In the genomic region with DNA sequence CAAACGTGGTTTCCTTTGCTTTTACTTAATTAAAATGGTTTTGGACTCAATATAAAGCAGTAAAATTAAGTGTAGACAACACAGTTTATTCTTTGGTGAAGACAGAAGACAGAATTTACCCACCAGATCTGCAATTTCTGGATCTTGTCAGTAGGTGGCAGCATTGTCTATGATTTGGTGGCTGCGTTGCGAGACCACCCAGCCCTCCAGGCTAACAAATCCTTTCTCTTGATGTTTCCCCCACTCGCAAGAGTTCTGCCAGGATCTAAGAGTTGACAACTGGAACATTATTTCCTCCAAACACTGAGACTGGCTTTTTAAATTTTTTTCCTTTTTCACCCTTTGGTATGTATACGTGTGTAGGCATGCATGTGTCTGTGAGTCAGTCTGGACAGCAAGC, we compare ENCODE assay signal across 9 mouse cellular contexts. TPM values are rescaled to one million over a fixed set of nuclear protein-coding genes. Genes with fewer than 3 reads are reported as not detected.
DNase-seq lines count a peak whose midpoint lies in the region; ATAC-seq and TF ChIP-seq lines count a peak whose summit lies in the region.
"Had no signal": no experiment of that assay in that cellular context is flagged by ENCODE, and none has a peak within 500 bp of the region (broad histone marks: within the 10 kb centered on the region; RNA-seq: fewer than 3 reads in every experiment).

No protein-coding gene starts in this region.

- TF ChIP-seq POLR2A in cerebellum, adult 2 months (IDR thresholded peaks at IDR 0.05; ENCODE audit: borderline replicate concordance, insufficient read depth, low read length) = no peak

- ATAC-seq in erythroblast, adult 5-6 weeks (replicated peaks; ENCODE audit: low FRiP score, poor library complexity, severe bottlenecking) = peak; percentile 71; the same call in 1 of the 2 replicates
- ATAC-seq in intestine, postnatal 0 days = no peak
- ATAC-seq in midbrain, embryonic 14.5 days (ENCODE audit: low FRiP score, low TSS enrichment) = no peak
- ATAC-seq in activated CD4-positive, CD25-positive, alpha-beta regulatory T cell, adult 4 months = no peak
- ATAC-seq: Patski had no signal

- H3K4me2 ChIP-seq in intestine, postnatal 0 days (replicated peaks; ENCODE audit: low read depth) = peak overlapping the region; percentile 35; the same call in 1 of the 2 replicates
- no peak overlapping the region for H3K4me2 ChIP-seq in midbrain, embryonic 14.5 days (ENCODE audit: low read length)

- peak in 1 of 2 experiments; percentile 26 for DNase-seq in cerebellum, adult 2 months
- no peak for DNase-seq in cerebellum, adult 11-12 months
- DNase-seq in spleen, adult 12 weeks (ENCODE audit: low spot score) = peak; percentile 22
- no peak for DNase-seq in spleen, adult 18-20 months
- peak; percentile 91 for DNase-seq in midbrain, embryonic 14.5 days

- no peaks in the 10 kb centered on the region for H3K27me3 ChIP-seq in cerebellum, adult 2 months (ENCODE audit: control insufficient read depth, insufficient read depth, low read length)
- no peaks in the 10 kb centered on the region for H3K27me3 ChIP-seq in intestine, postnatal 0 days (replicated peaks; ENCODE audit: control insufficient read depth, insufficient read depth, low read length)
- H3K27me3 ChIP-seq in midbrain, embryonic 14.5 days (ENCODE audit: control insufficient read depth, insufficient read depth, low read length) = no peaks in the 10 kb centered on the region
- H3K27me3 ChIP-seq: Patski had no signal

- H3K36me3 ChIP-seq in intestine, postnatal 0 days (ENCODE audit: control insufficient read depth, insufficient read depth) = no peaks in the 10 kb centered on the region
- peaks cover 1% of the 10 kb centered on the region for H3K36me3 ChIP-seq in midbrain, embryonic 14.5 days (ENCODE audit: control insufficient read depth, insufficient read depth, low read length)

- H3K4me3 ChIP-seq in cerebellum, adult 2 months (replicated peaks; ENCODE audit: insufficient read depth, low read depth, low read length) = no peak overlapping the region
- no peak overlapping the region for H3K4me3 ChIP-seq in intestine, postnatal 0 days (ENCODE audit: low read depth, low read length)
- no peak overlapping the region for H3K4me3 ChIP-seq in midbrain, embryonic 14.5 days (replicated peaks; ENCODE audit: low read depth, low read length)

- peaks cover 4% of the 10 kb centered on the region for H3K4me1 ChIP-seq in cerebellum, adult 2 months (ENCODE audit: control insufficient read depth, insufficient read depth, low read length)
- H3K4me1 ChIP-seq in intestine, postnatal 0 days (replicated peaks; ENCODE audit: control insufficient read depth, insufficient read depth, low read length) = no peaks in the 10 kb centered on the region; the same call in none of the 2 replicates
- H3K4me1 ChIP-seq in midbrain, embryonic 14.5 days (ENCODE audit: control insufficient read depth, insufficient read depth, low read length) = peaks cover 16% of the 10 kb centered on the region

- no peaks in the 10 kb centered on the region for H3K9me3 ChIP-seq in intestine, postnatal 0 days (ENCODE audit: control insufficient read depth)
- H3K9me3 ChIP-seq in midbrain, embryonic 14.5 days (ENCODE audit: control insufficient read depth, low read length) = 0 out of 2 replicates have a peak, but pooled peaks cover 1% of the 10 kb centered on the region

- TF ChIP-seq CTCF in cerebellum, adult 2 months (IDR thresholded peaks at IDR 0.05; ENCODE audit: borderline replicate concordance, insufficient read depth, low read depth, low read length) = peak; percentile 90
- peak; percentile 84 for TF ChIP-seq CTCF in intestine, postnatal 0 days (IDR thresholded peaks at IDR 0.05; ENCODE audit: low read depth)

- H3K9ac ChIP-seq in intestine, postnatal 0 days (ENCODE audit: low read depth, low read length) = no peak overlapping the region
- H3K9ac ChIP-seq in midbrain, embryonic 14.5 days (replicated peaks; ENCODE audit: low read length) = no peak overlapping the region

- no peak overlapping the region for H3K27ac ChIP-seq in cerebellum, adult 2 months (ENCODE audit: insufficient read depth, low read length)
- no peak overlapping the region for H3K27ac ChIP-seq in intestine, postnatal 0 days (ENCODE audit: low read depth, low read length)
- H3K27ac ChIP-seq in midbrain, embryonic 14.5 days (replicated peaks; ENCODE audit: low read depth, low read length) = no peak overlapping the region

- 9% methylated on average over 5 of the region's 5 CpGs for WGBS in cerebellum, adult 2 months
- 10% methylated on average over 5 of the region's 5 CpGs for WGBS in intestine, postnatal 0 days
- 5% methylated on average over 5 of the region's 5 CpGs for WGBS in midbrain, embryonic 14.5 days

RNA-seq across cellular contexts. Expression of a gene that starts 10.3 kb away (rescaled TPM):
- polyA plus RNA-seq in cerebellum, adult 2 months (2012; rRNA removed) = 34.1 TPM in 2 replicates
- 9.2 and 12.5 TPM in 2 replicates for total RNA-seq in erythroblast, adult 5-6 weeks (2015; ENCODE audit: low replicate concordance)
- 10.5 and 12.0 TPM in 2 replicates for total RNA-seq in erythroblast, adult 5-6 weeks (2017; ENCODE audit: low replicate concordance)
- 4.0 and 4.4 TPM in 2 replicates for polyA plus RNA-seq in intestine, postnatal 0 days (2015; fragmentation: Nextera tagmentation; extraction: Ambion mirVana)
- 5.5 and 5.6 TPM in 2 replicates for polyA plus RNA-seq in midbrain, embryonic 14.5 days (2014; fragmentation: Nextera tagmentation; extraction: Ambion mirVana)
- polyA plus RNA-seq in activated CD4-positive, CD25-positive, alpha-beta regulatory T cell, adult 4 months (2017; shearing (Covaris generic)) = 10 to 100 TPM; 13.2 to 15.8 TPM

RNA-seq across cellular contexts. Expression of a gene that starts 54.4 kb away (rescaled TPM):
- 1.9 and 2.0 TPM in 2 replicates for polyA plus RNA-seq in cerebellum, adult 2 months (2012; rRNA removed)
- not detected in 2 replicates for total RNA-seq in erythroblast, adult 5-6 weeks (2015; ENCODE audit: low replicate concordance)
- not detected in 2 replicates for total RNA-seq in erythroblast, adult 5-6 weeks (2017; ENCODE audit: low replicate concordance)
- 1.5 and 1.8 TPM in 2 replicates for polyA plus RNA-seq in intestine, postnatal 0 days (2015; fragmentation: Nextera tagmentation; extraction: Ambion mirVana)
- 1.4 and 3.0 TPM in 2 replicates for polyA plus RNA-seq in midbrain, embryonic 14.5 days (2014; fragmentation: Nextera tagmentation; extraction: Ambion mirVana)
- not detected for polyA plus RNA-seq in activated CD4-positive, CD25-positive, alpha-beta regulatory T cell, adult 4 months (2017; shearing (Covaris generic))

Comparison
In these comparisons a context has a peak if more than half of its experiments do, and no peak if none do; other contexts are left out.
1. DNase-seq: peak in spleen, adult 12 weeks (single experiment) and midbrain, embryonic 14.5 days (single experiment); none in cerebellum, adult 11-12 months (single experiment) and spleen, adult 18-20 months (0 of 2).